Mouse (Mus musculus): ENCODE results near the gene Arap1.

DNA sequence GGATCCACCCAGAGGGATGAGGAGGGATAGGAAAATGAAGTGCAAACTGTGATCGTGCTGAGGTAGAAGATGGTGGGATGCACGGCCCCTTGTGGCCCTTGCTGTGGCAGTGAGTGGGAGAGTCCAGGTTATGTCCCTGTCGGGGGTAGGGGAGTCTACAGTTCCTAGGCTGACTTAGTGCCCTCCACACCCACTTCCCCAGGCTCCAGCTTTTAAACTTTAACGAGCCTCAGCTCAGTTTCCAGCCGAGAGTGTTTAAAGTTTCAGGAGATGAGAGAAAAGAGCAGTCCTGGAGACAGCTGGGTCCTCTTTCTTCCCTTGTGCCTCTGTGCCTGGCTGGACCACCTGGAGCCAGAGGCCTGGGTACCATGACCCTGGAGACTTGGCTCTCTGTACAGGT is 20.6 kb upstream of the Arap1 start:
- TF ChIP-seq CTCF (IDR thresholded peaks at IDR 0.05; ENCODE audit: extremely low read depth, insufficient read depth, insufficient read length, insufficient replicate concordance) (no peak), POLR2A (IDR thresholded peaks at IDR 0.05; ENCODE audit: low read depth, low read length) (no peak)
